Mouse (Mus musculus): ENCODE measurements around the gene 1700034J05Rik. TPM values are rescaled to one million over a fixed set of nuclear protein-coding genes. Genes with fewer than 3 reads are reported as not detected.

Gene 1700034J05Rik
- polyA plus RNA-seq, 1 experiment from 2014 or later = 0.09 TPM

- Histone ChIP-seq H3K27me3 (ENCODE audit: control insufficient read depth, insufficient read depth, low read length) (no peaks in the 10 kb centered on the region), H3K9me3 (ENCODE audit: control insufficient read depth, low read length) (no peaks in the 10 kb centered on the region), H3K4me2 (ENCODE audit: low read depth, low read length, severe bottlenecking) (no peak overlapping the region), H3K4me3 (ENCODE audit: low read depth, low read length) (no peak overlapping the region), H3K4me1 (replicated peaks; ENCODE audit: control insufficient read depth, insufficient read depth, low read length) (peaks cover 4% of the 10 kb centered on the region; the same call in 1 of the 2 replicates), H3K27ac (ENCODE audit: low read depth, low read length) (peak overlapping the region; percentile 66), H3K36me3 (ENCODE audit: control insufficient read depth, insufficient read depth, low read length) (no peaks in the 10 kb centered on the region), H3K9ac (ENCODE audit: low read length) (no peak overlapping the region)
- 15% methylated on average over 1 of the region's 1 CpGs for WGBS
- DNase-seq (ENCODE audit: low spot score) (peak; percentile 57), ATAC-seq (replicated peaks; ENCODE audit: low FRiP score) (peak; percentile 82)
These were observed 27.1 kb upstream of the 1700034J05Rik start for GRCm38 (mm10) chr6:146981249-146981835.

- Histone ChIP-seq H3K4me2 (ENCODE audit: low read depth, low read length, severe bottlenecking) (no peak overlapping the region), H3K9ac (ENCODE audit: low read length) (no peak overlapping the region), H3K4me3 (ENCODE audit: low read depth, low read length) (no peak overlapping the region), H3K4me1 (replicated peaks; ENCODE audit: control insufficient read depth, insufficient read depth, low read length) (peaks cover 4% of the 10 kb centered on the region; the same call in 1 of the 2 replicates), H3K36me3 (ENCODE audit: control insufficient read depth, insufficient read depth, low read length) (no peaks in the 10 kb centered on the region), H3K27ac (ENCODE audit: low read depth, low read length) (no peak overlapping the region), H3K27me3 (ENCODE audit: control insufficient read depth, insufficient read depth, low read length) (no peaks in the 10 kb centered on the region), H3K9me3 (ENCODE audit: control insufficient read depth, low read length) (no peaks in the 10 kb centered on the region)
- no peak for DNase-seq (ENCODE audit: low spot score)
- WGBS = 36% methylated on average over 3 of the region's 3 CpGs
- ATAC-seq (replicated peaks; ENCODE audit: low FRiP score) = no peak
These were observed 25.7 kb upstream of the 1700034J05Rik start for GRCm38 (mm10) chr6:146979953-146980352.

- Histone ChIP-seq H3K9me3 (ENCODE audit: control insufficient read depth, low read length) (no peaks in the 10 kb centered on the region), H3K4me1 (replicated peaks; ENCODE audit: control insufficient read depth, insufficient read depth, low read length) (peaks cover 4% of the 10 kb centered on the region; the same call in 1 of the 2 replicates), H3K9ac (ENCODE audit: low read length) (no peak overlapping the region), H3K27ac (ENCODE audit: low read depth, low read length) (no peak overlapping the region), H3K36me3 (ENCODE audit: control insufficient read depth, insufficient read depth, low read length) (no peaks in the 10 kb centered on the region), H3K27me3 (ENCODE audit: control insufficient read depth, insufficient read depth, low read length) (no peaks in the 10 kb centered on the region), H3K4me2 (ENCODE audit: low read depth, low read length, severe bottlenecking) (no peak overlapping the region), H3K4me3 (ENCODE audit: low read depth, low read length) (no peak overlapping the region)
- DNase-seq (ENCODE audit: low spot score) = no peak
- 78% methylated on average over 1 of the region's 1 CpGs for WGBS
- ATAC-seq (replicated peaks; ENCODE audit: low FRiP score) = no peak
These were observed 25.0 kb upstream of the 1700034J05Rik start for GRCm38 (mm10) chr6:146979115-146979744.

GRCm38 (mm10) chr6:146978691-146979114, 24.5 kb upstream of the 1700034J05Rik start:
- Histone ChIP-seq H3K36me3 (ENCODE audit: control insufficient read depth, insufficient read depth, low read length) (no peaks in the 10 kb centered on the region), H3K4me1 (replicated peaks; ENCODE audit: control insufficient read depth, insufficient read depth, low read length) (peaks cover 5% of the 10 kb centered on the region; the same call in 1 of the 2 replicates), H3K9ac (ENCODE audit: low read length) (no peak overlapping the region), H3K4me3 (ENCODE audit: low read depth, low read length) (no peak overlapping the region), H3K9me3 (ENCODE audit: control insufficient read depth, low read length) (no peaks in the 10 kb centered on the region), H3K4me2 (ENCODE audit: low read depth, low read length, severe bottlenecking) (no peak overlapping the region), H3K27ac (ENCODE audit: low read depth, low read length) (no peak overlapping the region), H3K27me3 (ENCODE audit: control insufficient read depth, insufficient read depth, low read length) (no peaks in the 10 kb centered on the region)
- 64% methylated on average over 5 of the region's 5 CpGs for WGBS
- ATAC-seq (replicated peaks; ENCODE audit: low FRiP score) (no peak), DNase-seq (ENCODE audit: low spot score) (no peak)

GRCm38 (mm10) chr6:146976446-146976845, 22.2 kb upstream of the 1700034J05Rik start:
- Histone ChIP-seq H3K4me3 (ENCODE audit: low read depth, low read length) (no peak overlapping the region), H3K36me3 (ENCODE audit: control insufficient read depth, insufficient read depth, low read length) (no peaks in the 10 kb centered on the region), H3K27me3 (ENCODE audit: control insufficient read depth, insufficient read depth, low read length) (no peaks in the 10 kb centered on the region), H3K4me2 (ENCODE audit: low read depth, low read length, severe bottlenecking) (no peak overlapping the region), H3K4me1 (replicated peaks; ENCODE audit: control insufficient read depth, insufficient read depth, low read length) (peaks cover 8% of the 10 kb centered on the region; the same call in 1 of the 2 replicates), H3K27ac (ENCODE audit: low read depth, low read length) (no peak overlapping the region), H3K9ac (ENCODE audit: low read length) (no peak overlapping the region), H3K9me3 (ENCODE audit: control insufficient read depth, low read length) (no peaks in the 10 kb centered on the region)
- ATAC-seq (replicated peaks; ENCODE audit: low FRiP score) (no peak), DNase-seq (ENCODE audit: low spot score) (no peak)
- 92% methylated on average over 8 of the region's 8 CpGs for WGBS

- Histone ChIP-seq H3K27ac (ENCODE audit: low read depth, low read length) (no peak overlapping the region), H3K4me3 (ENCODE audit: low read depth, low read length) (no peak overlapping the region), H3K9ac (ENCODE audit: low read length) (no peak overlapping the region), H3K4me2 (ENCODE audit: low read depth, low read length, severe bottlenecking) (no peak overlapping the region), H3K4me1 (replicated peaks; ENCODE audit: control insufficient read depth, insufficient read depth, low read length) (peaks cover 4% of the 10 kb centered on the region; the same call in 1 of the 2 replicates), H3K9me3 (ENCODE audit: control insufficient read depth, low read length) (no peaks in the 10 kb centered on the region), H3K27me3 (ENCODE audit: control insufficient read depth, insufficient read depth, low read length) (no peaks in the 10 kb centered on the region), H3K36me3 (ENCODE audit: control insufficient read depth, insufficient read depth, low read length) (no peaks in the 10 kb centered on the region)
- DNase-seq (ENCODE audit: low spot score) = no peak
- no peak for ATAC-seq (replicated peaks; ENCODE audit: low FRiP score)
These were observed 19.6 kb upstream of the 1700034J05Rik start for GRCm38 (mm10) chr6:146973830-146974229.

GRCm38 (mm10) chr6:146973406-146973805, 19.2 kb upstream of the 1700034J05Rik start:
- Histone ChIP-seq H3K36me3 (ENCODE audit: control insufficient read depth, insufficient read depth, low read length) (no peaks in the 10 kb centered on the region), H3K4me2 (ENCODE audit: low read depth, low read length, severe bottlenecking) (no peak overlapping the region), H3K27me3 (ENCODE audit: control insufficient read depth, insufficient read depth, low read length) (no peaks in the 10 kb centered on the region), H3K9me3 (ENCODE audit: control insufficient read depth, low read length) (no peaks in the 10 kb centered on the region), H3K4me3 (ENCODE audit: low read depth, low read length) (no peak overlapping the region), H3K27ac (ENCODE audit: low read depth, low read length) (no peak overlapping the region), H3K9ac (ENCODE audit: low read length) (no peak overlapping the region), H3K4me1 (replicated peaks; ENCODE audit: control insufficient read depth, insufficient read depth, low read length) (peaks cover 4% of the 10 kb centered on the region; the same call in 1 of the 2 replicates)
- ATAC-seq (replicated peaks; ENCODE audit: low FRiP score) (no peak), DNase-seq (ENCODE audit: low spot score) (no peak)
- 58% methylated on average over 2 of the region's 2 CpGs for WGBS

- WGBS = 70% methylated on average over 1 of the region's 1 CpGs
These were observed 18.5 kb upstream of the 1700034J05Rik start for GRCm38 (mm10) chr6:146972740-146973139.

More at GRCm38 (mm10) chr6:146972740-146973139, 18.5 kb upstream of the 1700034J05Rik start:
- no peaks in the 10 kb centered on the region for H3K9me3 ChIP-seq (ENCODE audit: control insufficient read depth, low read length)
- H3K9ac ChIP-seq (ENCODE audit: low read length) = no peak overlapping the region
- H3K4me1 ChIP-seq (replicated peaks; ENCODE audit: control insufficient read depth, insufficient read depth, low read length) = peaks cover 4% of the 10 kb centered on the region; the same call in 1 of the 2 replicates
- DNase-seq (ENCODE audit: low spot score) (no peak), ATAC-seq (replicated peaks; ENCODE audit: low FRiP score) (no peak)
- H3K27ac ChIP-seq (ENCODE audit: low read depth, low read length) = no peak overlapping the region
- no peak overlapping the region for H3K4me3 ChIP-seq (ENCODE audit: low read depth, low read length)
- no peaks in the 10 kb centered on the region for H3K36me3 ChIP-seq (ENCODE audit: control insufficient read depth, insufficient read depth, low read length)
- H3K4me2 ChIP-seq (ENCODE audit: low read depth, low read length, severe bottlenecking) = no peak overlapping the region
- H3K27me3 ChIP-seq (ENCODE audit: control insufficient read depth, insufficient read depth, low read length) = no peaks in the 10 kb centered on the region
